Mouse (Mus musculus) cerebellum, postnatal 10 days (tissue): ENCODE results near the gene Aldh18a1.
"Not testable (repeated sequence)": the region's sequence is repeated elsewhere in the genome, so short reads cannot be mapped to it uniquely, and the experiment has no call there.

Experiments used
- DNase-seq, 2 experiments: peaks; one replicate each; pipeline ENCODE4 v3.0.0; 2021; ENCODE audit warnings: mixed read lengths in 2 of 2

The Aldh18a1 gene

DNA sequence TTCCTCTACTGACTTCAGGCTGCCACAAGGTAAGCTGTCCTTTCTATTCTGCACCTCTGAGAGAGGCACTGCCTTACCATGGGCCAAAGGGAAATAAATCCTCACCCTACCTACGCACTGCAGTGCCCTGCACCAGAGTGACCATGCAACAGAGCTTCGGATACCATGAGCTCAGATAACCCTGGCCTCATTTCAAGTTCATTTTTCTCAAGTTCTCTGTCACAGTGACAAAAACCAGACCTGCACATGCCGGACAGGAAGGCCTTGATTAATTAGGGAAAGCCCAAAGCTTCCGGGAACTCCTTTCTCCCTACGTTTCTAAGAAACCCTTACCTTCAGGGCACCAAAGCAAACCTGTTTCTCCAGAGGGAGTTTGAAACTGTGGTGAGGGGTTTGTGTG lies 6.6 kb downstream of the Aldh18a1 start:
- DNase-seq, result no peak

DNA sequence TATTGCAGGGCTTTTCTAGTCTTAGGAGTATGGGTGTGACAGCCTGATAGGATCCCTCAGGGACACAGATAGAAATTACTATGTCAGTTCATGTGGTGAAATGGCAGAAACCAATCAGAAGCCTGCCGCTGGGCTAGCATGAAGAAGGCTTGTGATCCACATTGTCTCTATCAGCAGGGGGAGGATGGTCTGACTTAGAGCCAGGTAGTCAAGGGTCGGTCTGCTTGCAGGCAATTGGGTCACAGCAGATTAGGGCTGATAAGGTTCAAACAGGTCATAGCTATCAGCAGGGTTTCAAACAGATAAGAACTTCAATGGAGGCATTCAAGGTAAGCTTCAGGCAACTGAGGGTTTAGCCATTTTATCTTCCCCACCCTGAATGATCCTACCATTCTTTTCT lies 7.4 kb downstream of the Aldh18a1 start:
- no peak for DNase-seq

DNA sequence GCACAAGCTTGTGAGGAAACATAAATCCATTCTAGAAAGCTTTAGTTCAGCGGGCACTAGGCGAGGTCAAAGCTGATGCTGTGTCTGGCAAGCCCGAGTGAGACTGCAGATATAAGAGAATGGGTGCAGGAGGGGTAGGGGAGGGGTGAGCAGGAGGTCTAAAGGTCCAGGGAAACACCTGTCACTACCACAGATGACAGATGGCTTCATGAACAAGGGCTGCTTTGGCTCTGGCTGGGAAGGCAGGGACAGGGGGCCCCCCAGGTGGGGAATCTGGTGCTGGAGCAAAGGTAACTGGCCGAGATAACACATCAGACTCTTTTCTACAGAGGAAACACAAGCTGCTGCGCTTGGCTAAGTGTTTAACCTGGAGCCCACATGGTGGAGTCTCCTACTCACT lies 12.8 kb downstream of the Aldh18a1 start:
- peak; percentile 26 to 56 for DNase-seq

DNA sequence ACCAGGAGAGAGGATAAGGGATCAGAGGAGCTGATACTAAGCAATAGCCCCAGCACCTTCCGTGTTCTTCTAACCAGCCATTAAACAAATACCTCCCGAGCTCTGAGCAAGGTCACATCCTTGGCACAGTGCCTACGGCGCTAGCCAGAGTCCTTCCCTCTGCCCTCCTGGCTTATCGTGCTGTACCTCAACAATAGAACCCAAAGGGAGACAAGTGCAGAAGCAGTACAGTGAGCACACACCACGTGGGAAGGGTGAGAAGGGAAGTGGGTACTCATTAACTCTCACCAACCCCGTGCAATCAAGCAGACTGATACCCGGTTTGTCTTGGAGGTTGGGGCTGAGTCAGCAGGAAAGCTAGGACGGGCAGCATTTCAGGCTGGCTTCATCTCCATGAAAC lies 17.5 kb downstream of the Aldh18a1 start:
- no peak for DNase-seq

DNA sequence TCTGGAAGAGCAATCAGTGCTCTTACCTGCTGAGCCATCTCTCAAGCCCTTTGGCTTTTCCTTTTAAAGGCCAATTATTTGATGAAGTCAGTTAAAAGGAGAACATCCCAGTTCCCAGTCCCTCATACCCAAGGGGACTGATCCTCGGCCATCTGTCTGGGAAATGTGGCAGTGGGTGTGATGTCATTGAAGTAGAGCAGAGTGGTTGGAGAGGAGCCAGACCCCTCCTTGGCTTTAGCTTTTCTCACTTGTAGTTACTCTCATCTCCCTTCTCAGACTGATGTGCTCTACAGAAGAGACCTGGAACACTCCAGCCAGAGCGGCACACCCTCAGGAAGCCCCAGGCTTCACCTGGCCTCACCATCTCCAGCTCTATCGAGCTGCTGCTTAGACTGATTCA lies 20.6 kb downstream of the Aldh18a1 start:
- DNase-seq, result peak; percentile 68 to 72

DNA sequence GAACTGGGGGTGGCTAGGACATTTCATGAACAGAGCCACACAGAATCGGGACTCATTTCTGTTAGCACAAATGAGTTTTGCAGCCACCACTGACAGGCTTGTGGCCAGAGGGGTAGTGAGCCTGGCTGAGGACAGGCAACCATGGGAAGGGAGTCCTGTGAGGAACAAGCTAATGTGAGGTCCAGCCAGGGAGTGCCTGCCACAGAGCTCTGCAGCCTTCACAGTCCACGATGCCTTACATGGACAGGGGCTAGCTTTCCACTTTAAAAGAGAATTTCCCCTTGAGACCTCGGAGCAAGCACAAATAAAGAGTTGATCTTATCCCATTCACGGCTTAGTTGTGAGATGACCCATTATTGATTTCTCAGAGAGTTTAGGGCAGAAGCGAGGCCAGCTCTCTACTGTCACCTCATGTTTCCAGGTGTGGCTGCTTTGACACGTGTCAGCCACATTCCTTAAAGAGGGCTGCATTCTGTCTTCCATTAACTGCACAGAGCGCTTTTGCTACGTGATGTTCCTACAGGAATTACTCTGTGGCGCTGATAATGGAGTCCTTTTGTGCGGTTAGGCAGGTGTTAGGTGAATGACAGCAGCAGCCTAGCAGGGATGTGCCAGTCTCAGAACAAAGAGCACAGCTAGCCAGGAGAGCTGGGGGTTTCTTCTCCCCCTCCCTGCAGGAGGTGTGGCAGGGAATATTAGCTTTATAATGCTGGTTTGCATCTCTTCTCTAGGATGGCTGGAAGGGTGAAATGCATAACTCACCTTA lies 24.2 kb downstream of the Aldh18a1 start:
- DNase-seq, result no peak

DNA sequence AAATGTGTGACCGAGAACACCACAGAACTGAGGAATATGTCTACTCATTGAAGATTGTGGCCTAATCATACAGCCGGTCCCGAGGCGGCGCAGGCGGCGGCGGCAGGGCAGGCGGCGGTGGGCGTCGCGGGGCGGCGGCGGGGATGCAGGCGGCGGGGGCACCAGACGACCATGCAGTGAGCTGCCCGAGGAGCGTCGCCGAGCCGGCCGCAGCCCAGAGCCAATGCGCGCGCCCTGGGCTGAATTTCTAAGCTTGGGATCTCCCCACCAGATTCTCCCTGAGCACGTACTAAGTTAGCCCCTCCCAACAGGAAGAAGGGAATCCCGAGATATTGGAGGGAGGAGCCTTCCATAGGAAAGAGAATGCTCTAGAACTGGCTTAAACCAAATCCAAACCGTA lies 26.7 kb downstream of the Aldh18a1 start:
- DNase-seq, result not testable (repeated sequence)

DNA sequence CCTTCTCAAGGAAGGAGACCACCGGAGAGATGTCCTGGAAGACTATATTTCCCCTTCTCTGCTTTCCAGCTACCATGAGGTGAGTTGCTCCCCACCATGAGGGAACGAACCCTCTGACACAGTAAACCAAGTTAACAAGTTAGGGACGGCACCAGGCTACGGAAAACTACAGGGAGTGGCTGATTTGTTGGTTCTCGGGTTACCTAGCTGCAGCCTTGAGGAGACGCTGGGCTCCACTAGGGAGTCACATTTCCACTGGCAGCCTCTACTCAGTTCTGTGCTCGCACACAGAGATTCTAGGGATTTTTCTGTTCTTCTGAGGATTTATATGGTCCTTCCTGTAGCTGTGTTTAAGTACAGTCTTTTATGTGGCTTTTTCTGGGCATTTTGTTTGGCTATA lies 32.2 kb downstream of the Aldh18a1 start:
- no peak for DNase-seq

DNA sequence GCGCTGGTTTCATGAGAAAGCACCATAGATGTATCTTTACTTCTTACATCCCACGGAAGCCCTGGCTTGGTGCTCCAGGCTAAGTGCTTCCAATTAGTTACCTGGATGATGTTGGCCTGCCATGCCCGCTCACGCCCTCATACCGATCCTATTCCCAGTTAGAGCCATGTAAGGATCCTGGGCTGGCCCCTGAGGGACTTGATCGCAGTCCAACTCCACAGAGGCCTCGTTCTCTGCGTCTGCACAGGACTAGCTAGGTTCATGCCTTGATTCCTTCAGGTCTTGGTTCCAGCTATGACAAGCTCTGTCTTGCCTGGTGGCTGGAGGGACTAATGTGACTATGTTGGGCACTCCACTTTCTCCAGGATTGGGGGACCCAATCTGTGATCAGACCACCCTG lies 33.1 kb downstream of the Aldh18a1 start:
- no peak for DNase-seq

DNA sequence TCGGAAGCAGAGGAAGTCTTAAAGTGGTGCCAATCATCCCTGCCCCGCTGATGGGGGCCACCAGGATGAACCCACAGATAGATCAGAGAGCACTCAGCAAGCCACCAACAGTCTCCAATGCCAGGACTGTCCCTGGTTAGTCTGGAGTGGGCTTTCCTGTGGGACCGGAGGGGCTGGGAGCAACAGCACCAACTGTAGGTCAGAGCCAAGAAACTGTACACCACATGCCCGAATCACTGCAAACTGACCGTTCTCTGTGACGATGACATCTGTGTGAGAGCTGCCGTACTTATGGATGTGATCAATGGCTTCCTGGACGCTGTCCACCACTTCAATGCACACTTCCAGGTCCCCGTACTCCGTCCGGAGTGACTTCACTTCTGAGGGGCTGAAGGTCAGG lies 33.9 kb downstream of the Aldh18a1 start:
- DNase-seq, result no peak

DNA sequence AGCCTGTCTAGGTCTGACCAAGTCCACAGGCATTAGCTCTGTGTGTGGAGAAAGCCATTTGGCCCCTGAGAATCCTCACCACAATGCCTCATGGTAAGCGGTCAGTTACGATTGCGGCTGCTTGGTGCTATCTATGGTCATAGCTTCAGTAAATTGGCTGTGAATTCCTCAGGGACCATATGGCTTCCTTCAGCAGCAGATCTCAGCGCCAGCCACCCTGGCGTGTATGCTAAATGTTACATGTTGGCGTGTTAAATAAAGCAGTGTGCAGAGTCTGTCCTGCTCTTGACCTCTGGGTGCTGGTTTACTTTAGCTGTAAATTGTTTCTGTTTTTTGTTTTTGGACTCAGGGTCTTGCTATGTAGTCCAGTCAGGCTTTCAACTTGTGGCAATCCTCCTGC lies 34.4 kb downstream of the Aldh18a1 start:
- DNase-seq, result no peak

DNA sequence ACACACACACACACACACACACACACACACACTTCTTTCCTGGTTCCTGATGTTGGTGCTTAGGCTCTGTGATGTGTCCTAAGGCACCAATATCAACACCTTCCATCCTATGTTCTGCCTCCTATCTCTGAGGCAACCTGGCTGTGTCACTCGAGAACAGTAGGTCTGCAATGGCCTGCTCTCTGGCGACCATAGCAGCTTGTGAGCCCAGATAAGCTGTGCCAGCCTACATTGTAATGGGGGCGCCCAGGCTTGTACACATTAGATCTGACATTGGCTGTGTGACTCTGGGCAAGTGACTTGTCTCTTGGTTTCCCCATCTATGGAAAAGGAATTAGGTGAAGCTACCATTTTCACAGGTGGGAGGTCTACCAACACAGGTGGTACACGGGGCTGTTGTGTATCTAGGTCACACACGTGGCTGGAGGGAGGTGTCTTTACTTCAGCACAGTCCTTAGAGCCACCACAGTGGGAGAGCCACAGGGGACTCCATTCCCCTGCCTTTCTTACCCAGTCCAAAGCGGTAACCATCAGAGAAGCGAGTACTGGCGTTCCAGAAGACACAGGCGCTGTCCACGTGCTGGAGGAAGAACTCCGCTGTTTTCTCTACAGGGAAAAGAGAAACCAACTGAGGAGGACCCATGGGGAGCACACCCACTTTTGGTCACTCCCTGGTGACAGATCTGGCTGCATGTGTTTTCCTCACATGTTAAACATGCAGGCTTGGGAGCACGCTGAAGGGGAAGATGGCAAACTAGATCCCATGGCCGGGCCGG lies 35.1 kb downstream of the Aldh18a1 start:
- DNase-seq, result no peak

DNA sequence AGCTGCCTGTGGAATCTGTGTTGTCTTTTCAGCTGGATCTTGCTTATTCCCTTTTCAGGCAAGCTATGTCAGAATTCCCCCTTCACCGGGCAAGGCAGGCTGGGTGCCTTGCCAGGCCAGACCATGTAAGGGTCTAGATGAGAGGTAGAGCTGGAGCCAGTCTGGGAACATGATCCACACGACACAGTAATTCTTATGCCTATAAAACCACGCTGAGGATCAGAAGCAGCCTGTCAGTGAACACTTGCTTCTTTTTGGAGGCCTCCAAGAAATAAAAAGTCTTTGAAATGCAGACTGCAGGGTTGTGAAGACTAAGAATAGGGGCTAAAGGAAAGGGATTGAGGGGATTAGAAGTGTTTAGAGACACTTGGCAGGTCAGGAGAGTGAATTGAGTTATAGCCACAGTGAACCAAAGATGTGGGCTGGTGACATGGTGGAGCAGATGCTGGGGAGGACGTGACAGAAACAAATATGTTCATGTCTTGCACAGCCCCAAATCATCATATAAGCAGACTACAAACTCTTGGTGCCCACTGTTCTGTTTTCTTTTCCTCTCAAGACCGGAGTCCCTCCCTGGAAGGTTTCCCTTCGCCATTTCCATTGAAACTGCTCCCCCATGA lies 38.6 kb downstream of the Aldh18a1 start:
- no peak for DNase-seq

DNA sequence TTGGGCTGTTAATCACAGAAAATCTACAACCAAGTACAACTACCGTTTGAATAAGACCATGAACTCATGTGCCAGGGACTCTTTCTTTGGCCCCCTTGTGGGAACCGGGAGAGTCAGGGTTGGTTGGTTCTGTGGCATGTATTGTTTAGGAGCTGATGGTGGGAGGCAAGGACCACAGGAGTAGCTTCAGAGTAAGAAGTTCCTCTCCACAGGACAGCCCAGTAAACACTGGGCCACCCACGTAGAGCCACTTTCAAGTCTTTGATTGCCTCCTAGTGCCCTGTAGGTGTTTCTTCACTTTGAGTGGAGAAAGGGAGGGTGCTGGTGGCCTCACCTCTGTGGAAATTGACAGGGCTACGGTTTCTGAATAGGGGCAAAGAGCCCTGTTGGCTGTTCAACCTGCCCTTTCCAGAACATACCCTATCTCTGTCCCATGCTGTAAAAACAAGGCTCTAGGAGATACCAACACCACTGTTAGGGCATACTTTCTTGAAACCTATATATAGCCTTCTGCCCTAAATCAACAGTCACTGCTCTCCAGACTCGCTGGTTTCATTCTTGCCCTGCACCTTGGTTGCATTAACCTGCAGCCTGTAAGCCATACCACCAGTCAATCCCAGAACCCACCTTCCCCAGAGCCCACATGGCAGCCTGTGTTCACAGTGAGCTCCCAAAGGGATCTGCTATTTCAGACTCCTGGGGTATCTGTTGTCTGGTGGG lies 39.3 kb downstream of the Aldh18a1 start:
- DNase-seq, result no peak

DNA sequence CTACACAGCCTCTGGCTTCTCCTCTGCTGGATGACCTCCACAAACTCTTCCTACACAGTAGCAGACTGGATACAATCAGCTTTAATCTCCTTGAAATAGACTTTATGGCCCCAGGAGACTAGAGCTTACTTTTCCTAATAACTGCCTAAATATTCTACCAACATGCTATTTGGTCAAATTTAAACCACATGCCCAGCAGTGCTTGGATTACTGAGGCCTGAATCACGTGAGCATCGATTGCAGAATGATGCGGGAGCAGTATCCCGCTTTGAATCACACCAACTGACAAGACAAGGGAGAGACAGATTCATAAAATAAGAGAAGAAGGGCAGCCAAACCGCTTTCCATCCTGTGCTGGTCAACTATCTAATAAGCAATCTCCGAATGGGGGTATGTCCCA lies 39.9 kb downstream of the Aldh18a1 start:
- no peak for DNase-seq

DNA sequence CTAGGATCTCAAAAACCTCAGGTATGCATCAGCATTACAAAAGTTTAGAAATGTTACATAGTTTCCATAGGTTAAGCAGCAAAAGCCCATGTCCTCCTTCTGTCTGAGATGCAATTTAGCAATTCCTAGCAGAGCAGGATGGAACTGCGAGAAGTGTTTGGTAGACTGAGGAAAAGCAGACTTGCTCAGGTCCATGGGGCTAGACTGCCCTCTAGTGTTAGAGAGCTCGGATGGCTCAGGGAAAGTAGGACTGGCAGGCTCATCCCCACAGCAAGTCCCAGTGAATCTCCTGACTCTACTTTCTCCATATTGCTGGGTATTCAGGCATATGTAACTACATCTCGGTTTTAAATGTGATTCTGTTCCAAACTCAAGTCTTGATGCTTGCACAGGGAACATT lies 43.4 kb downstream of the Aldh18a1 start:
- peak; percentile 86 to 88 for DNase-seq

DNA sequence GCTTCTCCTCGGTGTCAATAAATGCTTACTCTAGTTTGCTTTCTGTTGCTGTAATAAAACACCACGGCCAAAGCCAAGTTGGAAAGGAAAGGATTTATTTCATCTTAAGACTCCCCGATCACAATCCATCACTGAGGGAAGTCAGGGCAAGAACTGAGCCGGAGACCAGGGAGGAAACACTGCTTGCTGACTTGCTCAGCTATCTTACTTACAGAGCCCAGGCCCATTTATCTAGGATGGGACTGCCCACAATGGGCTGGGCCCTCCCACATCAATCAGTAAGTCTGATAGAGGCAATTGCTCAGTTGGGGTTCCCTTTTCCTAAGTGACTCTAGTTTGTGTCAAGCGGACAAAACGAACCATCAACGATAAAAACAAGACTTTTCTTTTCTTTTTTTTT lies 45.5 kb downstream of the Aldh18a1 start:
- no peak for DNase-seq

DNA sequence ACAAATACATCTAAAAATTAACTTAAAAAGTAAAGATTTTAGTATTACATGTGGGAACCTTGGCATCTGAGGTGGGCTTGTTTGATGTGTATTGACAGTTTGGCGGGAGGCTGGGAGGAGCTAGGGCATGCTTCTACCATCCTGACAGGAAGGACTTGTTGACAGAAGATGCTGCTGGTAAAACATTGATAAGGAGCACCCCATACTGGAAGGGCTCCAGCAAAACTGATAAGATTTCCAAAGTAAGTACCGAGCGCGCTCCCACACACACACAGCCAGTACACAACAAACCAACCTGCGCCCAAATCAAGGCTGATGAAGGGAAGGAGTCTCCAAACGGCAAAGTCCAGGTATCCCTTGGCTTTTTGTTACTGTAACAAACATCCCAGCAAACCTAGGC lies 51.7 kb downstream of the Aldh18a1 start:
- DNase-seq, result no peak

DNA sequence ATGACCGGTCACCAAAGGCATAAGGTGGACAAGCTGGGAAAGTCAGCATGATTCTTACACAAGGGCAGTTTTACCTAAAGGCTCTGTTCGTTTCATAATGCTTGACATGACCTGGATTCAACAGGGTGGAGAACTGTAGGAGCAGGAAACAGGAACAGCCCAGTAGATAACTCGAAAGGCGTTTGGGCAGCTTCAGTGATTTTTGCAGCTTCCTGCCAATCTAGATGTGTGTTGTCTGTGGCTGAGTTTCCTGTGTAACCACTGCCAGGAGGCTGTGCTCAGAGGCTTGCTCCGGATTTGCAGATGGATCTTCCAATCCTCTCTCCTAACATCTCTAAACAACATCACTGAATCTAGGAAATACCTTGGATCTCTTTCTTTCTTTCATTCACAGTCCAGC lies 55.7 kb downstream of the Aldh18a1 start:
- DNase-seq, result no peak

DNA sequence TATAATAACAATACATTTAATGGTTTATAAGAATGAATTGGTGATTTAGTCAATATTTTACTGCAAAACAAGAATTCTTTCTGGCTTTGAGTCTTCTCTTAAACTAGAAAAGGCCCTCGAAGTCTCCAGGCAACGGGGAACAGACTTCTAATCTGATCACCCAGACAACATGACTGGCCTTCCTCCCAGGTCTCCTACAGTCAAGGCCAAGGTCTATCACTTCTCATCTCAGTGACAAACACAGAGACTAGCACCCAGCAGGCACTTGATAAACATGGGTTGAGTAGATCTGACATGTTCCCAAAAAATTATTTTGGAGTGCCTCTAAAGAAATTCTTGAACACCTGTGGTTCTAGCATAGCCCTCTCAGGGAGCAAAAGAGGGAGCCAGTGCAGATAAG lies 57.9 kb downstream of the Aldh18a1 start:
- DNase-seq, result no peak

DNA sequence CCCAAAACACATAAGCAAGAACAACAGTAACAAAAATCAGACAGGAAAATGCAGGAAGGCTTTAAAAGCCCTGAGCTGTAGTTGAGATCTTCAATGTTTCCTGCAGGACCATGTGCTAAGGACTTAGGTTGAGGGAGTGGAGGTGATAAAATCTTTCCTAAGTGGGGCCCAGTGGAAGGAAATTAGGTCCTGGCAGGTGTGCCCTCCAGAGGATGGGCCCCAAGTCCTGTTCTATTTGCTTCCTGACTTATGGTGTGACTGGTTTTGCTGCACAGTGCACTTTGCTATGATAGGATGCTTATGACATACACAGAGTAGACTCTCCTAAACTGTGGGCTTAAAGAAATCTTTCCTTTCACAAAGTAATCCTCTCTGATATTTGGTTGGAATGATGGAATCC lies 60.0 kb downstream of the Aldh18a1 start:
- DNase-seq, result no peak

DNA sequence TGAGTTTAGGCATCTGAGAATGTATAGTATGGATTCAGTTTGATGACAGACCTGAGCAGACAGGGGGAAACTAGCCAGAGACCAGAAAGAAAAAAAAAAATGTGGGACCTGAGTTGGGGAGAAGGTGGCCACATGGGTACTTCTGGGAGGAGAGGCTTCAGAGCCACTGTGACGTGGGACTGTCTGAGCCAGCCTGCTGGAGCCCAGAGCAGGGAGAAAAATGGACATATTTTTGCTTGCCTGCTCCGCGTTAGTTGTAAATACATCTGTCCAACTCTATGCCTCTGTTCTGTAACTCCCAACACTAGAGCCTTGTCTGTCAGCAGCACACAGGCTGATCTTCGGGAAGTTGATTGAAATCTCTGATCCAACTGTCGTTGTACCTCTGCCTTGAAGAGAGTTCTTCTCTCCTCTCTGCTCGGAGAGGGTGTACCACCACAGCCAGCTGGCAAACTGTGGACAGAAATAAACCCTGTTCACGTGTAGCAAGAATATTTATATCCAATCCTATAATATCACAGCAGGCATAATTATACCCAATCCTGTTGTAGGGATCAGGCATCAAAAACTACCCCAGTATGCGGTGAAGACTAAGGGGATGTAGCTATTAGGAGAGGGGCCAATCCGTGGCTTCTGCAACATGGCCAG lies 61.8 kb downstream of the Aldh18a1 start:
- DNase-seq, result no peak
